Mouse (Mus musculus) liver, embryonic 14.5 days (tissue): Measurements from ENCODE around the gene Galnt2. TPM values are rescaled to one million over a fixed set of nuclear protein-coding genes. Genes with fewer than 3 reads are reported as not detected.

Experiments used
- ATAC-seq: fragments of 200-750 bp; cut with Nextera tagmentation; 2 replicates; pipeline ENCODE4 v1.8.0; 2017; ENCODE audit warnings: moderate number of reproducible peaks, mild to moderate bottlenecking, moderate library complexity; ENCODE audit not compliant: insufficient read depth
- DNase-seq, 3 experiments: peaks; one replicate each; pipeline ENCODE4 v3.0.0-alpha.2; 2012 to 2013; ENCODE audit warnings: low read depth in 3 of 3, low spot score in 3 of 3
- H3K27ac ChIP-seq: fragments of 300-500 bp; sonication (generic); 2 replicates; pipeline ENCODE4 v1.5.1; 2014; ENCODE audit warnings: moderate library complexity, mild to moderate bottlenecking, control low read depth, inconsistent platforms
- H3K27me3 ChIP-seq: fragments of 300-500 bp; sonication (generic); 2 replicates; pipeline ENCODE4 v1.6.1; 2014; ENCODE audit warnings: mild to moderate bottlenecking, low read length, moderate library complexity; ENCODE audit not compliant: control insufficient read depth, insufficient read depth
- H3K36me3 ChIP-seq: fragments of 300-500 bp; sonication (generic); replicated peaks from 2 replicates; pipeline ENCODE4 v1.6.1; 2014; ENCODE audit warnings: low read depth; ENCODE audit not compliant: control insufficient read depth, insufficient read depth
- H3K4me1 ChIP-seq, 2 experiments: fragments of 200-500 bp in 1 of 2; fragments of 300-500 bp in 1 of 2; sonication (generic) in 1 of 2; replicated peaks; 2 replicates each; pipeline ENCODE4 v1.6.1; 2012 to 2014; ENCODE audit warnings: antibody characterized with exemption in 1 of 2, inconsistent platforms in 1 of 2, low read length in 1 of 2; ENCODE audit not compliant: control insufficient read depth in 2 of 2, insufficient read depth in 2 of 2
- H3K4me2 ChIP-seq: fragments of 300-500 bp; sonication (generic); 2 replicates; pipeline ENCODE4 v1.6.1; 2014; ENCODE audit warnings: low read depth, mild to moderate bottlenecking, control low read depth, moderate library complexity
- H3K4me3 ChIP-seq, 2 experiments: fragments of 200-500 bp in 1 of 2; fragments of 300-500 bp in 1 of 2; sonication (generic) in 1 of 2; 2 replicates each; pipeline ENCODE4 v1.5.1; 2012 to 2014; ENCODE audit warnings: low read depth in 2 of 2, low read length in 2 of 2, mild to moderate bottlenecking in 2 of 2, control low read depth in 1 of 2, inconsistent platforms in 1 of 2, moderate library complexity in 1 of 2; ENCODE audit not compliant: insufficient read depth in 1 of 2
- H3K9ac ChIP-seq: fragments of 300-500 bp; sonication (generic); replicated peaks from 2 replicates; pipeline ENCODE4 v1.6.1; 2014; ENCODE audit warnings: mild to moderate bottlenecking, control low read depth, moderate library complexity
- H3K9me3 ChIP-seq: fragments of 300-500 bp; sonication (generic); 2 replicates; pipeline ENCODE4 v1.6.1; 2016; ENCODE audit warnings: low read length, mixed read lengths; ENCODE audit not compliant: control insufficient read depth
- CTCF ChIP-seq: IDR thresholded peaks from 2 replicates; pipeline ENCODE4 v1.5.1; 2016; ENCODE audit warnings: antibody characterized with exemption, low read depth, control low read depth
- EP300 ChIP-seq: IDR thresholded peaks from 2 replicates; pipeline ENCODE4 v1.6.1; 2016; ENCODE audit warnings: antibody characterized with exemption, low read depth
- WGBS: fragments of 180-500 bp; shearing (Covaris S2); extraction: QIAGEN DNeasy Blood & Tissue Kit; methylation state at CpG from one replicate; pipeline ENCODE4 v1.1.7; 2014; ENCODE audit not compliant: insufficient replicate concordance; 5-methylcytosine and 5-hydroxymethylcytosine counted together
- polyA plus RNA-seq, 2 experiments: library from polyadenylated mRNA; depleted of rRNA in 1 of 2; stranded (reverse) in 1 of 2; unstranded in 1 of 2; fragments of >200 nt; fragmentation: Nextera tagmentation in 1 of 2; extraction: Ambion mirVana in 1 of 2; gene quantifications; 2 replicates each; pipeline versions ENCODE4 v1.2.1 to v1.2.3; 2012 to 2014

Gene Galnt2
- polyA plus RNA-seq, 2 experiments: 6.6 to 19.2 TPM

DNA sequence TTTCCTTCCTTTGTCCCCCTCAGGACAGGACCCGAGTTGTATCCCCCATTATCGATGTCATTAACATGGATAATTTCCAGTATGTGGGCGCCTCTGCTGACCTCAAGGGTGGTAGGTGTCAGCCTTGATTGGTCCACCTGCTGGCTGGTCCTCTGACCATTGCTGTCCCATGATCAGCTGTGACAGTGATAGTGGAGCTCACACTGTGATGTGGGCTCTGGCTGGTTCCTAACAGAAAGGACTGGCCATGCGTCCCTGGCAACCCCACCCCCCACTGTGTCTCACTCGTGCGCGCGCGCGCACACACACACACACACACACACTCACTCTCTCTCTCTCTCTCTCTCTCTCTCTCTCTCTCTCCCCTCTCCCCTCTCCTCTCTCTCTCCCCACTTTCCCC is 98.5 kb downstream of the Galnt2 start:
- 81% methylated on average over 10 of the region's 10 CpGs for WGBS
- TF ChIP-seq CTCF (no peak), EP300 (no peak)
- no peak for DNase-seq
- no peaks in the 10 kb centered on the region for H3K4me1 ChIP-seq
- no peak overlapping the region for H3K4me2 ChIP-seq
- H3K27ac ChIP-seq: no peak overlapping the region
- H3K36me3 ChIP-seq: no peaks in the 10 kb centered on the region; the same call in 1 of the 2 replicates
- no peak overlapping the region for H3K4me3 ChIP-seq
- no peak for ATAC-seq
- H3K9ac ChIP-seq: no peak overlapping the region
- no peaks in the 10 kb centered on the region for H3K27me3 ChIP-seq
- H3K9me3 ChIP-seq: no peaks in the 10 kb centered on the region

- H3K36me3 ChIP-seq: no peaks in the 10 kb centered on the region; the same call in 1 of the 2 replicates
- WGBS: 55% methylated on average over 3 of the region's 3 CpGs
- DNase-seq: no peak
Measured at GRCm38 (mm10) chr8:124330433-124330832, 99.2 kb downstream of the Galnt2 start.

GRCm38 (mm10) chr8:124331094-124331493 is 99.9 kb downstream of the Galnt2 start:
- no peak overlapping the region for H3K4me2 ChIP-seq
- DNase-seq (no peak), ATAC-seq (no peak)
- H3K9me3 ChIP-seq: no peaks in the 10 kb centered on the region
- no peaks in the 10 kb centered on the region for H3K4me1 ChIP-seq
- H3K9ac ChIP-seq: no peak overlapping the region
- no peaks in the 10 kb centered on the region; the same call in 1 of the 2 replicates for H3K36me3 ChIP-seq
- no peak for TF ChIP-seq CTCF
- no peak for TF ChIP-seq EP300
- WGBS: 78% methylated on average over 3 of the region's 3 CpGs
- H3K27ac ChIP-seq: no peak overlapping the region
- no peaks in the 10 kb centered on the region for H3K27me3 ChIP-seq
- H3K4me3 ChIP-seq: no peak overlapping the region

More at GRCm38 (mm10) chr8:124330433-124330832, 99.2 kb downstream of the Galnt2 start:
- no peak overlapping the region for H3K4me2 ChIP-seq
- no peak overlapping the region for H3K4me3 ChIP-seq
- no peaks in the 10 kb centered on the region for H3K27me3 ChIP-seq
- H3K27ac ChIP-seq: no peak overlapping the region
- no peaks in the 10 kb centered on the region for H3K4me1 ChIP-seq
- no peak for ATAC-seq
- no peaks in the 10 kb centered on the region for H3K9me3 ChIP-seq
- TF ChIP-seq CTCF: no peak
- TF ChIP-seq EP300: no peak
- H3K9ac ChIP-seq: no peak overlapping the region

DNA sequence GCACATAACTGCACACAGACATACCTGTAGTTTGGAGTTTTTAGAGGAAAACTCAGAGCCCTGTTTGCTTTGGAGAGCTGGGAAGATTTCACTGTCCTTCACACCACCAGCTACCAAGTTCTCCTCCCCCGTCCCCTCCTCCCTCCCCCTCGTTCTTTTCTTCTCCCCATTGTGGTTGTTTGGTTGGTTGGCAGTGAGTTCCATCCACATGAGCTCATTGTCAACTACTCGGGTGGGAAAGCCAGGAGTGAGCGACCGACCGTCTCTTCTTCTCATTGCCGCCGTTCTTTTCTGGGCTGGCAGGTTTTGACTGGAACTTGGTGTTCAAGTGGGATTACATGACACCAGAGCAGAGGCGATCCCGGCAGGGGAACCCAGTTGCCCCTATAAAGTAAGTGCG is 100.5 kb downstream of the Galnt2 start:
- no peaks in the 10 kb centered on the region for H3K27me3 ChIP-seq
- no peaks in the 10 kb centered on the region; the same call in 1 of the 2 replicates for H3K36me3 ChIP-seq
- no peaks in the 10 kb centered on the region for H3K4me1 ChIP-seq
- 74% methylated on average over 11 of the region's 11 CpGs for WGBS
- H3K9ac ChIP-seq: no peak overlapping the region
- H3K27ac ChIP-seq: no peak overlapping the region
- H3K9me3 ChIP-seq: no peaks in the 10 kb centered on the region
- DNase-seq: no peak
- no peak overlapping the region for H3K4me3 ChIP-seq
- TF ChIP-seq CTCF (no peak), EP300 (no peak)
- ATAC-seq: no peak
- no peak overlapping the region for H3K4me2 ChIP-seq

- no peak overlapping the region for H3K4me2 ChIP-seq
- H3K27me3 ChIP-seq: no peaks in the 10 kb centered on the region
- ATAC-seq (no peak), DNase-seq (no peak)
- no peak for TF ChIP-seq CTCF
- TF ChIP-seq EP300: no peak
- H3K4me1 ChIP-seq: no peaks in the 10 kb centered on the region
- no peak overlapping the region for H3K27ac ChIP-seq
- H3K9me3 ChIP-seq: no peaks in the 10 kb centered on the region
- WGBS: 77% methylated on average over 13 of the region's 13 CpGs
- no peak overlapping the region for H3K9ac ChIP-seq
- no peak overlapping the region for H3K4me3 ChIP-seq
- H3K36me3 ChIP-seq: no peaks in the 10 kb centered on the region; the same call in 1 of the 2 replicates
Measured at GRCm38 (mm10) chr8:124336302-124336701, 105.1 kb downstream of the Galnt2 start.
